Mouse (Mus musculus): Measurements from ENCODE around the gene Sugt1.

GRCm38 (mm10) chr14:79596602-79597001, 9.1 kb downstream of the Sugt1 start:
- TF ChIP-seq CTCF (IDR thresholded peaks at IDR 0.05; ENCODE audit: borderline replicate concordance, insufficient read depth, low read length) (no peak), POLR2A (IDR thresholded peaks at IDR 0.05; ENCODE audit: low read depth, low read length) (no peak)
